Mouse (Mus musculus) gastrocnemius, postnatal 25 days (tissue): Measurements from ENCODE around the gene Cep63. TPM values are rescaled to one million over a fixed set of nuclear protein-coding genes. Genes with fewer than 3 reads are reported as not detected.

Experiments
- DNase-seq: peaks from one replicate; pipeline ENCODE4 v3.0.0; 2022
- total RNA-seq, 2 experiments: library from RNA; stranded (reverse); gene quantifications; 1 replicate in 1 of 2; 2 replicates in 1 of 2; pipeline ENCODE4 v1.2.3; 2021

Cep63 gene
- total RNA-seq, 2 experiments from 2014 or later, result 19.1 to 22.4 TPM

DNA sequence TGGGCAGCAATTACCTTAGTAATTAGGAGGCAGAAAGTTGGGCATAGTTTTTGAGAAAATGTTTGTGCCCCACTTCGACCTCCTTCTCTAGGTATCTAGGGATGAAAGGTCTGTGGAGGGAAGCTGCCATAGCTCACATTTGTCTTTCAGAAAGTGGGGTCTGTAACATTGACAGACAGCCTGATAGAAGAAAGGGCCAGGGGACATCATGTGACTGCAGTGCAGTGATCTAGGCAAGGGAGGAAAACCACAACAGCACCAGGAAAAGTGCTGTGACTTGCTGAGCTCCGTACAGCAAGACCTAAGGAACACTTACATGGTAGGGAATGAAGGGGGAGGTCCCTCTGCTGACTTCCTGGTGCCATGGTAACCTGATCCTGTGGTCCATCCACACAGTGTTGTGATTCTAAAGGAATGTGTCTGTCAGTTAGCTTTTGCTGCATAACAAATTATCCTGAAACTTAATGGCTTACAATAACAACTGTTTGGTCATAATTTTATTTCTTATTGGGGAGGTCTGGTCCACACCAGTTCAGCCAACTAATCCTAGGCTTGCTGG is 5.3 kb upstream of the Cep63 start:
- DNase-seq, result no peak

DNA sequence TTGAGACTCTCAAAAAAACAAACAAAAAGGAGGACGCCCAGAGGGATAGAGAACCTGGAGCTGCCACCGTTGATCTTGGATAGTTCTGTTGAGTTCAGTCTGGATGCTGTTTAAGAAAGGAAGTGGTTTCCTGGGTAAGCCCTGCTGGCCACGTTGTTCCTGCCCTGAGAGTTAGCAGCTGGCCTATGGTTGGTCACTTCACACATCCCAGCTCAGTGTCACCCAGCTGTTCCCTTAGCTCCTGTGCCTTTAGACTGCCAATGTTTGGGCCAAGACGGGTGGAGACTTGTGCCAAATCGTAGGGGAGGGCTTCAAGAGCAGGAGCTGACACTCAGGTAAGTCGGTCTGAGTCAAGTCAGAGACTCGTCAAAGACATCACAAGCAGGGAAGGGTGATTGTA is 2.7 kb upstream of the Cep63 start:
- DNase-seq, result no peak

DNA sequence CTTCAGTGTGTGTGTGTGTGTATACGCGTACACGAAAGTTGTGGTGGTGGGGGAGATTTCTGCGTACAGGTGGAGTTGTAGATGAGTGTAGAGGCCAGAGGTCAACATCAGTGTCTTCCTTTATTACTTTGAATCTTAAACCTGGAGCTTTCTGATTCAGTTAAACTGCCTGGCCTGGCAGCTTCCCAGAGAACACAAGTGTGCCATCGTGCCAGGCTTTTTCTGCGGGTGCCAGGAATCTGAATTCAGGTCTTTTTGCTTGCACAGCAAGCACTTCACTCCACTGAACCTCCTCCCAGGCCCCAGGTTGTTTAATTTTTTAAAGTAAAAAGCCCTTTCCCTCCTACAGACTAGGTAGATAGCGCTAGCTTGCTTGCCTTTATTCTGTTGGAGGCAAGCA is 1.1 kb upstream of the Cep63 start:
- no peak for DNase-seq

- DNase-seq, result no peak
These were observed 498 bp upstream of the Cep63 start for GRCm38 (mm10) chr9:102626839-102627225.

- no peak for DNase-seq
These were observed 842 bp downstream of the Cep63 start for GRCm38 (mm10) chr9:102625401-102625982.

DNA sequence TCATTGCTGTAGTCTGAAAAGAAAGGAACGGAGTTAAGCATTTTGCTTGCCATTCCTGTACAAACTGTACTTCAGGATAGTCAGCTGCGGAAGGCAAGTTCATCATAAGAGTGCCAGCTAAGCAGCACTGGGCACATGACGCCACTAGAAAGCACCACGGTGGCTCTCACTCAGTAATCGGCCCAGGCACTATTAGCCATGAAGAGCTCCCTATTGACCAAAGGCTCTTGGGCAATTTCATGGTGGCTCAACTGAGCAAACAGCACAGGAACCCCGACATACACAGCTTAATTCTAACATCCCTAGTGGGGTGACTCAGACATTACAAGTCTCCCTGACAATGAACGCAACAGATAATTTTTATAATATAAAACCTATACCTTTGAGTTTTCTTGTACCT is 2.8 kb downstream of the Cep63 start:
- DNase-seq, result no peak

DNA sequence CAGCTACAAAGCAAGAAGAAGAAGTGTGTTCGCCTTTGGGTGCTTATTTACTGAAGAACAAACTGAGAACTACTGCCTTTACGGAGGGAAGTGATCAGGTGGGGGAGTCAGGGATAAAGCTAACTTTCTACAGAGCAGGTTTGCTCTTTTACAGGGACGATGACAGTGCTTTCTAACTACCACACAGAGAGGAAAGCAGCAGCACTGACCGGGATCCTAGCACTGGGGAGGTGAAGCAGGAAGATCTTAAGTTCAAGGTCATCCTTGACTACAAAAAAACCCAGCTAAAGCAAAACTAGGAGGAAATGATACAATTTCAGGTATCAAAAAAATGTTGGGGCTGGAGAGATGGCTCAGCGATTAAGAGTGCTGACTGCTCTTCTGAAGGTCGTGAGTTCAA is 3.5 kb downstream of the Cep63 start:
- no peak for DNase-seq

DNA sequence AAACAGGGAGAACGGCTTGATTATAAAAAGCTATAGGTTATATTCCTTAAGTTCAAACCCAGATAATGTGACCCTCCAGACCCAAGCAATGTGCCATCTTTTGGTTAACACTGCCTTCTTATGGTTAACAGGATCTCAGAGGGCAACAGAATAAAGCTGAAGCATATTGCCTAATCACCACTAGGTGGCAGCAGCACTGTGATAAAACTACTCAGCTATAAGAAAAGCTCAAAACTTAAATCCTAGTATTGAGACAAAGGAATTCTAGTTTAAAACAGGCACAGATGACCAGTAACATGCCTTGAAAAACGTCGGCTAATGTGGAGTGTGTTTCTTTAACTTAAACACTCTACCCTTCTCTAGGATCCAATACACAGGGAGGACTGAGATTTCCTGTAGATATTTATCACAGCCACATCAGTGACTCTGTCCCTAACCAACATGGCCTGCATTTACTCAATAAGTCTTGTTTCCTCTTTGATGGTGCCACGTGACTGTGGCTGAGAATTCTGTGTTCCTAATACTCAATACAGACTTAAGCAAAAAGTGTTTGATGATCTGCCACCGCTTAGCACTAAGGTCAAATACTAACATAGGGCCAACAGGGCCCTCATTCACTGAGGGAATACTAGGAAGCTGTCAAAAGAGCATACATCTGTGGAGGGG is 4.0 kb downstream of the Cep63 start:
- DNase-seq, result no peak

DNA sequence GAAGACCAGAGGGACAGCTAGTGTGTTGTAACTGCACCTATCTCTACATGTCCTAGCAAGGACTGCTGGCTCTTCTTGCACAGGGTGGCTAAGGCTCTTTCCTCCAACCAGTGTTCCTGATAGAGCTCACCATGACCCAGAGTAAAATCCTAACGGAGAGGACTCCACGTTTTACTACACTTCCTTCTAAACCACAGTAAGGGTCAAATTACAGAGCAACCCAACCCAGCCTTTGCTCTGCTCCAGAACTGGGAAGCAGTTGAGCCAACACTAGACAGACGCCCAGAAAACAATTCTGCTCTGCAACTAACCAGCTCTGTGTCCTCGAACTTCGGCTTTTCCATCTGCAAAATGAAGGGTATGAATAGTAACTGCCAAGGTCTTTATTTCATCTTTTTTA is 4.9 kb downstream of the Cep63 start:
- DNase-seq, result no peak

GRCm38 (mm10) chr9:102616267-102616666 is 10.1 kb downstream of the Cep63 start:
- DNase-seq, result no peak

DNA sequence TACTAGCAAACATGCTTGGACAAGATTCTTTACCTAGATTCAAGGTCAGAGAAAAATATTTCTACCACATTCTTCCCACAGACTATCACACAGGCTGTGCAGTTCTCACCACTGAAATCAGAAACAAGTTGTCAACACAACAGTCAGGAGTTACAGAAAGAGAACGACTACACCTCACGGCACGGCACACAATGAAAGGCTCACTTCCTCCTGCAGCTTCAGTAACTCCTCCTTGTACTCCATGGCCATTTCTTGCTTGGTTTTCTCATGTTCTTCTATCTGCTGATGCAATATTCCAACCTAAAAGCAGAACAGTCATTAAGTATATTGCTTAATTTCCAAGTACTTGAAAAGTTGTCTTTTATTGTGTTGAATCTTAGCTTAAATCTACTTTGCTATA is 11.3 kb downstream of the Cep63 start:
- no peak for DNase-seq

- DNase-seq, result no peak
These were observed 17.1 kb downstream of the Cep63 start for GRCm38 (mm10) chr9:102609221-102609620.

DNA sequence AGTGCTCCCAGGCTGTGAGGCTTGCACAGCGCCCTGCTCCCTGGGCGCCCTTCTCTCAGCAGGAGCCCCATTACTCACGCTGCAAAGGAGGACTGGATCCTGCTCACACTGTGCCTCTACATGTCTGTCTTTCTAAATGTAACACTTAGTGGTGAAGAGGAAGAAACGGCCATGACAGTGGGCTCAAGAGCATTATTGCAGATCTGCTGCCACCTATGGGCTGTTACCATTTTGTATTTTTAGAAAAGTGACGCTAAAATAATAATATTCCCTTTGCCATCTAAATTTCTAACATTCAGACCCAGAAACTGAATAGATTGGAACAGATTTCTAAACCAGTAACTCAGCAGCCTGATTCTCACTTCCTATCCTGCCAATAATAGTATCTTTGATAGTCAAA is 18.9 kb downstream of the Cep63 start:
- DNase-seq, result no peak

GRCm38 (mm10) chr9:102605162-102605561 is 21.2 kb downstream of the Cep63 start:
- DNase-seq, result no peak

- no peak for DNase-seq
These were observed 24.7 kb downstream of the Cep63 start for GRCm38 (mm10) chr9:102601666-102602065.

GRCm38 (mm10) chr9:102601187-102601586 is 25.1 kb downstream of the Cep63 start:
- DNase-seq, result no peak

- DNase-seq, result no peak
These were observed 30.5 kb downstream of the Cep63 start for GRCm38 (mm10) chr9:102595662-102596436.

DNA sequence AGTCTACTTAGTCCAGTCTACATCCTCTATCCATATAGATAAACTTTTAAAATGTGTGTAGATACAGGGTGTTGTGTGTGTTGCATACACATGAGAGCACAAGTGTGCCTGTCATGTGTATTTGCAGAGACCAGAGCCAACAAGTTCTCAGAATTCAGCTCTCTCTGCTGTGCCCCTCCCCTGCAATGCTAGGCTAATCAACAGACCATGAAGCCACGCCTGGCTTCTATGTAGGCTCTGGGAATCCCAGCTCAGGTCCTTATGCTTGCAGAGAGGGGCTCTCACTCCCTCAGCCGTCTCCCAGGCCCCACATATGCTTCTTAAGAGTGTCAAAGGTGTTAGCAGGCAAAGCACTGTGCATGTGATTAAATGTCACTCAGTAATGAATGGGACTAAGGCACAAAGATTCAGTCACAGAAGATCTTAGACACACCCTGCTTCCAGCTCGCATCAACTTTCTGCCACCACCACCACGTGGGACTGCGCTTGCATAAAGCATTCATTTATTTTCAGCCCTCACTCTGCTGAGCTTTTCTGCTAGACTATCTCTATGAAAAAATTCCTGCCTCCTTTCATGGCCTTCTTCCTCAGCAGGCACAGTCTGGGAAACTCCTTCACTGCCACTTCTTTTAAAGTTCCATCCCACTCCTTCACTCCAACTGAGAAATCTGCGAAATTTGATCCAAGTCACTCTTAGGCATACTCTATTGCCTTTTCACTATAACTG is 31.5 kb downstream of the Cep63 start:
- no peak for DNase-seq

- DNase-seq, result no peak
These were observed 39.0 kb downstream of the Cep63 start for GRCm38 (mm10) chr9:102587347-102587746.

- no peak for DNase-seq
These were observed 44.3 kb downstream of the Cep63 start for GRCm38 (mm10) chr9:102581921-102582469.

DNA sequence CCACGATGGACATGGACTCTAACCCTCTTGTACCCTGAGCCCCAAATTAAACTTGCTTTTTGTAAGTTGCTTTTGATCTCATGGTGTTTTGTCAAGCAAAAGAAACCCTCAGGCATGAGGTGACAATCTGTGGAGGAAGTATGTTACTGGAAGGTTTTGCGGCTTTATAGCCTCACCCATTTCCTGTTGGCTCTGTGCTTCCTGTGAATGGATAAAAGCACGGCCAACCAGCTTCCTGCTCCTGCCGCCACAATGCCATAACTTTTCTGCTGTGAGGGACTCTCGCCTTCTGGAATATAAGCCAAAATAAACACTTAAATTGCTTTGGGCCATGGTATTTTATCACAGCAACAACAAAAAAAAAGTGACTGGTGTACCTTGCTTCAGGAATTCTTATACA is 48.9 kb downstream of the Cep63 start:
- DNase-seq, result no peak

- no peak for DNase-seq
These were observed 53.4 kb downstream of the Cep63 start for GRCm38 (mm10) chr9:102572888-102573287.
